Mouse (Mus musculus): ENCODE measurements around the gene Cyb5r2. TPM values are rescaled to one million over a fixed set of nuclear protein-coding genes. Genes with fewer than 3 reads are reported as not detected.
A peak's percentile ranks its signal among the peaks of the same experiment; 100 is the strongest.

Gene Cyb5r2
- polyA plus RNA-seq, 1 experiment from 2014 or later = 0.14 TPM

DNA sequence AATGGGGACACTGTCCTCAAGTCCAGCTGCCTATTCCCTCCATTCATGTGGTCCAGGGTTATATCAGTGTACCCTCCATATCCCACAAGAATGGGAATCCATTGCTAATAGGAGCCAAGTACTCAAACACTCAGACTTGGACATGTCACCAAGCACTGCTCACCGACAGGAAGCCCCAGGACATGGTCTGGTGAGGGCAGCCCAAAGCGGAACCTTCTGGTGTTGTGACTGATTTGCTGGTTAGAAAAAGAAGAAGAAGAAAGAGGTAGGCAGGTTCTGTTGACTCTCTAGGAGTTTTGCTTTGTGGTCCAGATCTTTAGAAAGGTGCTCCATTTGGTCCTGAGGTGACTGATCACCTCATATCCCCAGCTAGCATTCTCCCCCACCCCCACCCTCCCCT lies 1.1 kb downstream of the Cyb5r2 start:
- Histone ChIP-seq H3K36me3 (ENCODE audit: control insufficient read depth, insufficient read depth, low read length) (no peaks in the 10 kb centered on the region), H3K27me3 (ENCODE audit: control insufficient read depth, insufficient read depth, low read length) (no peaks in the 10 kb centered on the region), H3K4me1 (replicated peaks; ENCODE audit: control insufficient read depth, insufficient read depth, low read length) (no peaks in the 10 kb centered on the region), H3K27ac (ENCODE audit: low read depth, low read length) (no peak overlapping the region), H3K4me2 (replicated peaks; ENCODE audit: low read depth, low read length) (no peak overlapping the region), H3K4me3 (ENCODE audit: low read depth, low read length) (no peak overlapping the region), H3K9ac (ENCODE audit: low read depth, low read length) (no peak overlapping the region), H3K9me3 (ENCODE audit: control insufficient read depth, low read length) (no peaks in the 10 kb centered on the region)
- ATAC-seq (ENCODE audit: low FRiP score) (no peak), DNase-seq (ENCODE audit: low spot score) (no peak)
- WGBS = 86% methylated on average over 2 of the region's 2 CpGs

DNA sequence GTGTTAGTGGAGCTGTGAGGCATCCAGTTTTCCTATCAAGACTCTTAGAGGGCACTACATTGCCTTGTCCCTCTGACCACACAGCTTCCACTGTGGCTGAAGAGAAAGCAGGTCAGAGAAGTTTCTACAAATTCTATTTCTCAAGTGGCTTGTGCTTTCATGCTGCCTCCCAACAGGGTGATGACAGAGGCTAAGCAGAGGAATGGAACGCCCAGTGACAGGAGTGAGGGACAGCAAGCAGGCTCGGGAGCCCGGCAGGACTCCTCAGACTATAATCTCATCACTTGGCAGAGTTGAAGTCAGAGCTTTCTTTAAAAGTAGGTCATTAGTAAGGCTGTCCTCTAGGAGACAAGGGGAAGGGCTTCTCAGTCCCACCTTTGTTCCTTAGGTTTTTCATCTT lies 1.9 kb downstream of the Cyb5r2 start:
- no peaks in the 10 kb centered on the region for H3K27me3 ChIP-seq (ENCODE audit: control insufficient read depth, insufficient read depth, low read length)
- whole genome bisulfite sequencing = 67% methylated on average over 3 of the region's 3 CpGs
- H3K27ac ChIP-seq (ENCODE audit: low read depth, low read length) = no peak overlapping the region
- H3K9ac ChIP-seq (ENCODE audit: low read depth, low read length) = no peak overlapping the region
- H3K9me3 ChIP-seq (ENCODE audit: control insufficient read depth, low read length) = no peaks in the 10 kb centered on the region
- H3K4me3 ChIP-seq (ENCODE audit: low read depth, low read length) = no peak overlapping the region
- ATAC-seq (ENCODE audit: low FRiP score) = no peak
- no peak for DNase-seq (ENCODE audit: low spot score)
- no peak overlapping the region for H3K4me2 ChIP-seq (replicated peaks; ENCODE audit: low read depth, low read length)
- no peaks in the 10 kb centered on the region for H3K4me1 ChIP-seq (replicated peaks; ENCODE audit: control insufficient read depth, insufficient read depth, low read length)
- H3K36me3 ChIP-seq (ENCODE audit: control insufficient read depth, insufficient read depth, low read length) = no peaks in the 10 kb centered on the region

DNA sequence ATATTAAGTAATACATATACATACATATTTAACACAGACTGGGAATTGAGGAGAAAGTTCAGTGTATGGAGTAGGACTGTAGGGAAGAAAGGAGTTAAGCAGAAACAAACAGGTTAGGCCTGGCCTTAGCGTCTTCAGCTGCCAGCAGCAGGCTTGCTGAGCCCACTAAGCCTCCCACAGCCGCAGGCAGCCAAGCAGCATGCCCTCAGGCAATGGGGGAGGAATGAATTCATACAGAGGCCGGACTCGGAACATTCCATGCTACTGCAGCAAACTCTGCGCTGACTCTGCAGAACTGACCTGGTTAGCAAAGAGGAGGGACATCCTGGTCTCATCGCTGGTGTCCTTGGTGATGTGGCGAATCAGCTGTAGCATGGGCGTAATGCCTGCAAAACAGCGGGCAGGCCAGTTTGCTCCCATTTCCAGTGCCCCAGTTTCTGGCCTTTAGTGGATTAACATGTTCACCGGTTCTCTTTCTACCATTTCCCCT lies 5.8 kb downstream of the Cyb5r2 start:
- no peaks in the 10 kb centered on the region for H3K4me1 ChIP-seq (replicated peaks; ENCODE audit: control insufficient read depth, insufficient read depth, low read length)
- no peaks in the 10 kb centered on the region for H3K27me3 ChIP-seq (ENCODE audit: control insufficient read depth, insufficient read depth, low read length)
- no peaks in the 10 kb centered on the region for H3K36me3 ChIP-seq (ENCODE audit: control insufficient read depth, insufficient read depth, low read length)
- no peak for ATAC-seq (ENCODE audit: low FRiP score)
- no peak overlapping the region for H3K4me2 ChIP-seq (replicated peaks; ENCODE audit: low read depth, low read length)
- no peak overlapping the region for H3K27ac ChIP-seq (ENCODE audit: low read depth, low read length)
- WGBS = 79% methylated on average over 10 of the region's 10 CpGs
- DNase-seq (ENCODE audit: low spot score) = no peak
- H3K4me3 ChIP-seq (ENCODE audit: low read depth, low read length) = no peak overlapping the region
- no peak overlapping the region for H3K9ac ChIP-seq (ENCODE audit: low read depth, low read length)
- no peaks in the 10 kb centered on the region for H3K9me3 ChIP-seq (ENCODE audit: control insufficient read depth, low read length)

DNA sequence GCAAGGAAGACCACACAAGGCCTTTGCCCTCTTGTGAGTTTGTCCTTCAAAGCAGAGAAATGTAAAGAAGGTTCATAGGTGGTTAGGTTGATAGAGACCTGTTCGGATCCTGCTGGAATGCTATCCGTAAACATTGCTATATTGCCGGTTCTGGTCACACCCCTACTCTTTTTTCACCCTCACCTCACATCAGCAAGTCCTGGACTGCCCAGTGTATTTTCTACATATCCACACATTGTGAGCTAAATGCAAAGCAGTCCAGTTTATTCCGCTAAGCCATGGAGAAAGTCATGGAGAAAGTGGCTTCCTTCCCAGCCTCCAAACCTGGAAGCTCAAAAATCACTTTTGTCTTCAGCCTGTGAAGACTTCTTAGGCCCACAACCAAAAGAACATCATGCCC lies 8.1 kb downstream of the Cyb5r2 start:
- no peak for ATAC-seq (ENCODE audit: low FRiP score)
- Histone ChIP-seq H3K4me2 (replicated peaks; ENCODE audit: low read depth, low read length) (no peak overlapping the region), H3K4me1 (replicated peaks; ENCODE audit: control insufficient read depth, insufficient read depth, low read length) (no peaks in the 10 kb centered on the region), H3K4me3 (ENCODE audit: low read depth, low read length) (no peak overlapping the region), H3K9me3 (ENCODE audit: control insufficient read depth, low read length) (no peaks in the 10 kb centered on the region), H3K27me3 (ENCODE audit: control insufficient read depth, insufficient read depth, low read length) (no peaks in the 10 kb centered on the region), H3K36me3 (ENCODE audit: control insufficient read depth, insufficient read depth, low read length) (no peaks in the 10 kb centered on the region), H3K9ac (ENCODE audit: low read depth, low read length) (no peak overlapping the region), H3K27ac (ENCODE audit: low read depth, low read length) (no peak overlapping the region)
- DNase-seq (ENCODE audit: low spot score) = no peak
- WGBS = 91% methylated on average over 4 of the region's 4 CpGs

DNA sequence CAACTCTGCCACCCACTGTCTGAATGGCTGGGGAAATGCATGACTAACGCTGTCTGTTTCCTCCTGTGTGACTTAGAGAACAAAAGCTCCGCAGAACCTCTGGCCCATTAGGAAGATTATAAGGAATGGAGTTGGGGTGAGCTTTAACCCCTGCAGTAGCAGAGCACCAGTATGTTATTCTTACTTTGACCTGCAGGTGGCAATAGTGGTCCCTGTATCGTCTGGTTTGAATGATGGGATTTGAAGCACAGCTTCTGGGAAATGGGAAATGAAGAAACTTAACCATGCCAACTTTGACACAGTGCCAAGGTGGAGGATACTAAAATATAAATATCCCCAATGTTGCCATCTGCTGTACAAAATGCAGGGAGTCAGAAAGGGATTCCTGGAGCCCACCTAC lies 8.6 kb downstream of the Cyb5r2 start:
- peak; percentile 80 for DNase-seq (ENCODE audit: low spot score)
- 15% methylated on average over 3 of the region's 3 CpGs for WGBS

DNA sequence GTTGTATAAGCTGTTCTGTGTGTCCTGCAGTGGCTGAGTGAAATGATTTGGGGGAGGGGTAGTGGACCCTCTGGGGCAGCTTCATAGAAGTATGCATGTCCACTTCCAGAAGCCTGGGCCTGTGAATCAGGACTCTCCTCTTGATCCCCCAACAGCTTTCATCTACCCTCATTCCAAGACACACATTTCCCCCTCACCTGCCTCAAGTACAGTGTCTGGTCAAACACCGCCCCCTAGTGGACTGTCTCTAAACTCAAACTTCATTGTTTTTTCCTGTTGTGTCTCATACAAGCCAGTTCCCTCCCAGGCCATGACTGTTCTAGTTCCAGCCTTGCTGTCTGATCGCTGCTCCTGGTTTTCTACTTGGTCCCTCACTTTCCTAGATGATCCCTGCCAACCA lies 9.9 kb downstream of the Cyb5r2 start:
- ATAC-seq (ENCODE audit: low FRiP score) (peak; percentile 35; the same call in 1 of the 2 replicates), DNase-seq (ENCODE audit: low spot score) (peak; percentile 75)
- Histone ChIP-seq H3K4me1 (replicated peaks; ENCODE audit: control insufficient read depth, insufficient read depth, low read length) (no peaks in the 10 kb centered on the region), H3K27me3 (ENCODE audit: control insufficient read depth, insufficient read depth, low read length) (no peaks in the 10 kb centered on the region), H3K9me3 (ENCODE audit: control insufficient read depth, low read length) (no peaks in the 10 kb centered on the region), H3K9ac (ENCODE audit: low read depth, low read length) (no peak overlapping the region), H3K27ac (ENCODE audit: low read depth, low read length) (no peak overlapping the region), H3K4me3 (ENCODE audit: low read depth, low read length) (no peak overlapping the region), H3K36me3 (ENCODE audit: control insufficient read depth, insufficient read depth, low read length) (no peaks in the 10 kb centered on the region), H3K4me2 (replicated peaks; ENCODE audit: low read depth, low read length) (no peak overlapping the region)
- 23% methylated on average over 2 of the region's 2 CpGs for WGBS

More for the DNA sequence above, 8.6 kb downstream of the Cyb5r2 start:
- H3K27me3 ChIP-seq (ENCODE audit: control insufficient read depth, insufficient read depth, low read length) = no peaks in the 10 kb centered on the region
- H3K9ac ChIP-seq (ENCODE audit: low read depth, low read length) = no peak overlapping the region
- H3K36me3 ChIP-seq (ENCODE audit: control insufficient read depth, insufficient read depth, low read length) = no peaks in the 10 kb centered on the region
- H3K27ac ChIP-seq (ENCODE audit: low read depth, low read length) = no peak overlapping the region
- no peak overlapping the region for H3K4me3 ChIP-seq (ENCODE audit: low read depth, low read length)
- no peak overlapping the region for H3K4me2 ChIP-seq (replicated peaks; ENCODE audit: low read depth, low read length)
- no peak for ATAC-seq (ENCODE audit: low FRiP score)
- no peaks in the 10 kb centered on the region for H3K4me1 ChIP-seq (replicated peaks; ENCODE audit: control insufficient read depth, insufficient read depth, low read length)
- H3K9me3 ChIP-seq (ENCODE audit: control insufficient read depth, low read length) = no peaks in the 10 kb centered on the region

DNA sequence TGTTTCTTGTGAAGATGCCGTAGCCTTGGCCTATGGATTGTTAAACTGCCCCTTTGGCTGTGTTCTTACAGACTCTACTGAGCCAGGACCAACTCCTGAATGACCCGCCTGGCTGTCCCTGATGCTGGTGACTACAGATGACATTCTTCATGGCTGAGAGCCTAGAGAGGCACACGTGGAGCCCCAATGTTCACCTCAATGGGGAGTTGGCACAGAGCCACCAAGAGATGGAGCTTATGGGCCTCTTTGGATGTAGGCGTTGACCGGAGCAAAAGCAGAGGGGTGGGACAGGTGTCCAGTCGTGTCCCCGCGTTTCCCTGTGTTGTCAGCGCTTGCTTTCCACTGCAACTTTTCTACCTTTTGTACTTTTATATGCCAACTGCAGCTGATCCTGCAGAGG lies 10.4 kb downstream of the Cyb5r2 start:
- 87% methylated on average over 9 of the region's 9 CpGs for WGBS
- Histone ChIP-seq H3K9me3 (ENCODE audit: control insufficient read depth, low read length) (no peaks in the 10 kb centered on the region), H3K9ac (ENCODE audit: low read depth, low read length) (no peak overlapping the region), H3K27ac (ENCODE audit: low read depth, low read length) (no peak overlapping the region), H3K4me2 (replicated peaks; ENCODE audit: low read depth, low read length) (no peak overlapping the region), H3K4me1 (replicated peaks; ENCODE audit: control insufficient read depth, insufficient read depth, low read length) (no peaks in the 10 kb centered on the region), H3K27me3 (ENCODE audit: control insufficient read depth, insufficient read depth, low read length) (no peaks in the 10 kb centered on the region), H3K4me3 (ENCODE audit: low read depth, low read length) (no peak overlapping the region), H3K36me3 (ENCODE audit: control insufficient read depth, insufficient read depth, low read length) (no peaks in the 10 kb centered on the region)
- ATAC-seq (ENCODE audit: low FRiP score) (no peak), DNase-seq (ENCODE audit: low spot score) (no peak)

DNA sequence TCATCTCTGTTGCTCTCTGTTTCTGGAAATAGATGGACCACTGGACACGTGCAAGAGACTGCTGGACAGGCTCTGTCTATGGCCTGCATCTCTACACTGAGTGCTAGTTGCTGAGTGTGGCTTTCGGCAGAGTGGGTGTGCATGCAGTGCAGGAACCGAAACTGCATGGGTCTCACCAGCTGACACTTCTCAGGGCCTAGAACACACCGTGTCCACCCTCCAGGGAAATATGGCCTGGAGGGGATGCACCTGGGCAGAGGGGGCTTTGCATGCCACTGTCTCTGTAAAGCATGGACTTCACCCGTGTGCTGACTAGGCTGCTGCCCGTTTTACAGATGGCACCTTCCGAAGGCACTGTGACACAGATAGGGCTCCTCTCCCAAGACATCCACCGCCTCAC lies 11.8 kb downstream of the Cyb5r2 start:
- no peaks in the 10 kb centered on the region for H3K4me1 ChIP-seq (replicated peaks; ENCODE audit: control insufficient read depth, insufficient read depth, low read length)
- 94% methylated on average over 8 of the region's 8 CpGs for WGBS
- no peak overlapping the region for H3K4me2 ChIP-seq (replicated peaks; ENCODE audit: low read depth, low read length)
- H3K9me3 ChIP-seq (ENCODE audit: control insufficient read depth, low read length) = no peaks in the 10 kb centered on the region
- H3K4me3 ChIP-seq (ENCODE audit: low read depth, low read length) = no peak overlapping the region
- no peak for DNase-seq (ENCODE audit: low spot score)
- ATAC-seq (ENCODE audit: low FRiP score) = no peak
- H3K9ac ChIP-seq (ENCODE audit: low read depth, low read length) = no peak overlapping the region
- H3K27me3 ChIP-seq (ENCODE audit: control insufficient read depth, insufficient read depth, low read length) = no peaks in the 10 kb centered on the region
- no peaks in the 10 kb centered on the region for H3K36me3 ChIP-seq (ENCODE audit: control insufficient read depth, insufficient read depth, low read length)
- no peak overlapping the region for H3K27ac ChIP-seq (ENCODE audit: low read depth, low read length)

DNA sequence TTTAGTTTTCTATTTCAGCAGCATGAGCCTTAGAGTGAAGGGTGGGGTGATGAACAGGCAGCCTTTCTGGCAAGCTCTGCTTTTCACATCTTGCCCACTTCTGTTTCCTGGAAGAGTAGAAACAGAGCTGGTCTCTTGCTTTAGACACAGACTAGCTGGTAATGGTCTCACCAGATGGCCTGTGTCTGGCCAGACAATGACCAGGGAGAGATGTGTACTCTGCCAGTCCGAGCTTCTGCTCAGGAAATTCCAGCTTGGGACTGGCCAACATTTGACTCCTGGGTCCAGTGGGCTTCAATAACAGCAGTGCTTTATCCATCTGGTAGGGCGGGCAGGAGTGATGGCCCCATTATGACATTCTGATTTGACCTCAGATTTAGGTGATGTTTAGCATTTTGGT lies 12.7 kb downstream of the Cyb5r2 start:
- Histone ChIP-seq H3K9me3 (ENCODE audit: control insufficient read depth, low read length) (no peaks in the 10 kb centered on the region), H3K4me3 (ENCODE audit: low read depth, low read length) (no peak overlapping the region), H3K4me2 (replicated peaks; ENCODE audit: low read depth, low read length) (no peak overlapping the region), H3K27ac (ENCODE audit: low read depth, low read length) (no peak overlapping the region), H3K36me3 (ENCODE audit: control insufficient read depth, insufficient read depth, low read length) (no peaks in the 10 kb centered on the region), H3K27me3 (ENCODE audit: control insufficient read depth, insufficient read depth, low read length) (no peaks in the 10 kb centered on the region), H3K9ac (ENCODE audit: low read depth, low read length) (no peak overlapping the region), H3K4me1 (replicated peaks; ENCODE audit: control insufficient read depth, insufficient read depth, low read length) (no peaks in the 10 kb centered on the region)
- 78% methylated on average over 2 of the region's 2 CpGs for WGBS
- DNase-seq (ENCODE audit: low spot score) (no peak), ATAC-seq (ENCODE audit: low FRiP score) (no peak)

Measured in hindbrain, embryonic 11.5 days (tissue).